Mouse (Mus musculus) lung, embryonic 16.5 days (tissue): ENCODE data around the gene Crybb1. TPM values are rescaled to one million over a fixed set of nuclear protein-coding genes. Genes with fewer than 3 reads are reported as not detected.

Experiments
- polyA plus RNA-seq: library from polyadenylated mRNA; unstranded; fragments of >200 nt; fragmentation: Nextera tagmentation; extraction: Ambion mirVana; gene quantifications from 2 replicates; pipeline ENCODE4 v1.2.1, GENCODE M21; 2015

The Crybb1 gene
- polyA plus RNA-seq, 1 experiment from 2014 or later, result 3.5 TPM

Other genes with a start within 250 kb of the Crybb1 start
- 0.84 and 1.0 TPM in 2 replicates for gene Cryba4, start 3.3 kb upstream of the Crybb1 start, polyA plus RNA-seq
- gene Tpst2, start 20.9 kb downstream of the Crybb1 start, polyA plus RNA-seq, result 66.8 and 67.9 TPM in 2 replicates
- 31.1 TPM in 2 replicates for gene Tfip11, start 70.5 kb downstream of the Crybb1 start, polyA plus RNA-seq
- 34.5 and 36.8 TPM in 2 replicates for gene Srrd, start 87.2 kb downstream of the Crybb1 start, polyA plus RNA-seq
- 28.9 and 34.8 TPM in 2 replicates for gene Hps4, start 87.3 kb downstream of the Crybb1 start, polyA plus RNA-seq
- 0.13 and 0.15 TPM in 2 replicates for gene Gm6583, start 100.2 kb downstream of the Crybb1 start, polyA plus RNA-seq
- gene Asphd2, start 139.1 kb downstream of the Crybb1 start, polyA plus RNA-seq, result 1.7 and 1.9 TPM in 2 replicates
- not detected in 2 replicates for gene Gm6588, start 193.6 kb downstream of the Crybb1 start, polyA plus RNA-seq